Mouse (Mus musculus) bone marrow macrophage, adult 2 months (primary cell): ENCODE results near the gene Pidd1. TPM values are rescaled to one million over a fixed set of nuclear protein-coding genes. Genes with fewer than 3 reads are reported as not detected.

Source experiments
- H3K27ac ChIP-seq: 2 replicates; pipeline ENCODE4 v1.5.1; 2012; ENCODE audit warnings: low read depth, low read length; ENCODE audit not compliant: insufficient read depth
- H3K4me1 ChIP-seq: 2 replicates; pipeline ENCODE4 v1.6.1; 2012; ENCODE audit warnings: low read length; ENCODE audit not compliant: control insufficient read depth, insufficient read depth
- H3K4me3 ChIP-seq: 2 replicates; pipeline ENCODE4 v1.5.1; 2012; ENCODE audit warnings: mild to moderate bottlenecking, low read length, moderate library complexity; ENCODE audit not compliant: insufficient read depth
- CTCF ChIP-seq: IDR thresholded peaks from 2 replicates; pipeline ENCODE4 v1.5.1; 2012; ENCODE audit warnings: low read depth, mild to moderate bottlenecking, low read length, moderate library complexity
- POLR2A ChIP-seq: IDR thresholded peaks from 2 replicates; pipeline ENCODE4 v1.6.1; 2012; ENCODE audit warnings: mild to moderate bottlenecking, low read depth, low read length, borderline replicate concordance
- polyA plus RNA-seq: library from polyadenylated mRNA; stranded (reverse); fragments of >200 nt; gene quantifications from 2 replicates; pipeline ENCODE4 v1.2.4, GENCODE M21; 2012; ENCODE audit not compliant: missing spikeins, insufficient read depth, insufficient read length

The Pidd1 gene
- polyA plus RNA-seq, 1 experiment: 5.6 TPM

- H3K4me1 ChIP-seq: peaks cover 69% of the 10 kb centered on the region
- peak overlapping the region; percentile 41 for H3K27ac ChIP-seq
- peak overlapping the region; percentile 75 for H3K4me3 ChIP-seq
- TF ChIP-seq POLR2A (no peak), CTCF (no peak)
Observed at GRCm38 (mm10) chr7:141466607-141467148, 22.9 kb upstream of the Pidd1 start.

GRCm38 (mm10) chr7:141466045-141466394 lies 22.2 kb upstream of the Pidd1 start:
- H3K4me3 ChIP-seq: peak overlapping the region; percentile 21; the same call in 1 of the 2 replicates

GRCm38 (mm10) chr7:141465388-141466044 lies 21.7 kb upstream of the Pidd1 start:
- Histone ChIP-seq H3K4me3 (peak overlapping the region; percentile 21; the same call in 1 of the 2 replicates), H3K4me1 (peaks cover 69% of the 10 kb centered on the region), H3K27ac (peak overlapping the region; percentile 66)
- no peak for TF ChIP-seq POLR2A
- TF ChIP-seq CTCF: no peak

More at GRCm38 (mm10) chr7:141466045-141466394, 22.2 kb upstream of the Pidd1 start:
- peaks cover 69% of the 10 kb centered on the region for H3K4me1 ChIP-seq
- TF ChIP-seq CTCF (no peak), POLR2A (no peak)
- peak overlapping the region; percentile 66 for H3K27ac ChIP-seq

GRCm38 (mm10) chr7:141464603-141465201 lies 20.9 kb upstream of the Pidd1 start:
- Histone ChIP-seq H3K27ac (no peak overlapping the region), H3K4me3 (no peak overlapping the region), H3K4me1 (peaks cover 69% of the 10 kb centered on the region)
- no peak for TF ChIP-seq POLR2A
- no peak for TF ChIP-seq CTCF

- no peak overlapping the region for H3K4me3 ChIP-seq
- no peak for TF ChIP-seq POLR2A
- no peak for TF ChIP-seq CTCF
- H3K27ac ChIP-seq: no peak overlapping the region
- H3K4me1 ChIP-seq: peaks cover 68% of the 10 kb centered on the region
Observed at GRCm38 (mm10) chr7:141463824-141464602, 20.2 kb upstream of the Pidd1 start.

- TF ChIP-seq CTCF (no peak), POLR2A (no peak)
- Histone ChIP-seq H3K27ac (no peak overlapping the region), H3K4me3 (peak overlapping the region; percentile 34), H3K4me1 (peaks cover 66% of the 10 kb centered on the region)
Observed at GRCm38 (mm10) chr7:141462333-141462821, 18.6 kb upstream of the Pidd1 start.

- peak overlapping the region; percentile 56 for H3K4me3 ChIP-seq
- TF ChIP-seq POLR2A (no peak), CTCF (peak; percentile 14; the same call in 1 of the 2 replicates)
- H3K27ac ChIP-seq: no peak overlapping the region
- peaks cover 69% of the 10 kb centered on the region for H3K4me1 ChIP-seq
Observed at GRCm38 (mm10) chr7:141461521-141462332, 17.9 kb upstream of the Pidd1 start.

- H3K27ac ChIP-seq: peak within 1 kb of the TSS; percentile 79
- TF ChIP-seq POLR2A: no peak
- H3K4me3 ChIP-seq: peak within 1 kb of the TSS; percentile 56
- H3K4me1 ChIP-seq: peaks cover 64% of the 10 kb centered on the region
Observed at GRCm38 (mm10) chr7:141460391-141461113, 16.7 kb upstream of the Pidd1 start, which contains the start of gene Cracr2b. Cracr2b (plus strand) TSS chr7:141461094.
